Mouse (Mus musculus) adrenal gland, adult 18-20 months (tissue): Measurements from ENCODE around the gene Lsg1. TPM values are rescaled to one million over a fixed set of nuclear protein-coding genes. Genes with fewer than 3 reads are reported as not detected.

Experiments
- DNase-seq, 2 experiments: peaks; one replicate each; pipeline ENCODE4 v3.0.0; 2021 to 2022; ENCODE audit warnings: low spot score in 2 of 2
- total RNA-seq, 2 experiments: library from RNA; stranded (reverse); gene quantifications; 1 replicate in 1 of 2; 2 replicates in 1 of 2; pipeline ENCODE4 v1.2.3; 2021

Gene Lsg1
- total RNA-seq, 2 experiments from 2014 or later, result 38.5 to 39.5 TPM

- peak; percentile 26 to 54 for DNase-seq
Measured at GRCm38 (mm10) chr16:30552621-30553338, 34.6 kb downstream of the Lsg1 start.

- no peak for DNase-seq
Measured at GRCm38 (mm10) chr16:30550748-30551192, 36.6 kb downstream of the Lsg1 start, which contains the start of gene Tmem44. Tmem44 (minus strand) TSS chr16:30550842.

- peak; percentile 76 to 83 for DNase-seq
Measured at GRCm38 (mm10) chr16:30549966-30550747, 37.2 kb downstream of the Lsg1 start.

DNA sequence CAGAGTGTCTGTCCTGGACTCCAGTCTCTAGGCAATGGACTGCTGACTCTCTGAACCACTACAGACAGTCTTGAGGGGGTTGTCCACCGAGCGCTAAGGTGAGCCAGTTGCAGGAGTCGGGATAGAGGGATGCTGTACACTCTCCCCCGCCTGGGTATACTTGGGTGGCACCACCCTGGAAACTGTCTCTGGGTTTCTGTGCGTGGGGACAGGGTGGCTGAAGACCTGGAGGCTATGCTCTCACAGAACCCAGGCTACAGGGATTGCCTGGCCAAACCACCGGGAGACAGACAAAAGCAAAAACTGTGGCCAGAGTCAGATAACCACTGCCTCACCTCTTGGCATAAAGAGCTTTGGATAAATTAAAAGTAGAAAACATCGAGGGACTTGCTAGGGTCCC lies 37.9 kb downstream of the Lsg1 start:
- DNase-seq, result no peak

- DNase-seq, result no peak
Measured at GRCm38 (mm10) chr16:30548291-30548690, 39.1 kb downstream of the Lsg1 start.

GRCm38 (mm10) chr16:30544693-30545092 lies 42.7 kb downstream of the Lsg1 start:
- no peak for DNase-seq

DNA sequence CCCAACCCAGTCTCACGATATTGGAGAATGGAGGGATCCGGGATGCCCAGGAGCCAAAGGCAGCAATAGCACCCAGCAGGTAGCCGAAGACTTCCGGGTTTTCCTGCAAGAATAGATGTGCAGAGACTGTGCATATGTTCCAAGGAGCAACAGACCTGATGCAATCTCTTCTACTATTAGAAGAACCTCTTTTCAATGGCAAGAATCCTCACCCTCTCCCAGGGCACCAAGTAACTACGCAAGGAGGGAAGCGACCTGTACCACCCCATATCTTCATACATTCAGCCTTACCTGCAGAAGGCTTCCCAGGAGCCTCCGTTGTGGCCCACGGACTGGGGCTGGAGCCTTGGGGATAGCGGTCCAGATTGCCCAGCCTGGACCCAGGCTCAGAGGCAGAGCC lies 44.0 kb downstream of the Lsg1 start:
- DNase-seq, result no peak

DNA sequence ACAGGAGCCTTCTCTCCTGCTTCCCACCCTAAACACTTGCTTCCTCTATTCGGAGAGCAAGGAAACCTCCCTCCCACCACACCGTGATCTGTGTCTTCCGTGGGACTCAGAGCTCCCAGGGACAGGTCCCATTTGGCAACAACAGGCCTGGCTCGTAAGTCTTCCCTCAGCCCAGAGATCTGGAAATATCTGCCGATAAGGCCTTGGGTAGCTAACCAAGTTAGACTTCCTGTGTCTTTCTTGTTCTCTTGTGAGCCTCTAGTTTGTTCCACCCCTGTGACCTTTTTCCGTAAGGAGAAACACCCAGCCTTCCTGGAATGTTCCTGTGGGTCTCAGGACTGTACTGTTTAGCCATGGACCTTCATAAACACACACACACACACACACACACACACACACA lies 44.6 kb downstream of the Lsg1 start:
- DNase-seq, result no peak

DNA sequence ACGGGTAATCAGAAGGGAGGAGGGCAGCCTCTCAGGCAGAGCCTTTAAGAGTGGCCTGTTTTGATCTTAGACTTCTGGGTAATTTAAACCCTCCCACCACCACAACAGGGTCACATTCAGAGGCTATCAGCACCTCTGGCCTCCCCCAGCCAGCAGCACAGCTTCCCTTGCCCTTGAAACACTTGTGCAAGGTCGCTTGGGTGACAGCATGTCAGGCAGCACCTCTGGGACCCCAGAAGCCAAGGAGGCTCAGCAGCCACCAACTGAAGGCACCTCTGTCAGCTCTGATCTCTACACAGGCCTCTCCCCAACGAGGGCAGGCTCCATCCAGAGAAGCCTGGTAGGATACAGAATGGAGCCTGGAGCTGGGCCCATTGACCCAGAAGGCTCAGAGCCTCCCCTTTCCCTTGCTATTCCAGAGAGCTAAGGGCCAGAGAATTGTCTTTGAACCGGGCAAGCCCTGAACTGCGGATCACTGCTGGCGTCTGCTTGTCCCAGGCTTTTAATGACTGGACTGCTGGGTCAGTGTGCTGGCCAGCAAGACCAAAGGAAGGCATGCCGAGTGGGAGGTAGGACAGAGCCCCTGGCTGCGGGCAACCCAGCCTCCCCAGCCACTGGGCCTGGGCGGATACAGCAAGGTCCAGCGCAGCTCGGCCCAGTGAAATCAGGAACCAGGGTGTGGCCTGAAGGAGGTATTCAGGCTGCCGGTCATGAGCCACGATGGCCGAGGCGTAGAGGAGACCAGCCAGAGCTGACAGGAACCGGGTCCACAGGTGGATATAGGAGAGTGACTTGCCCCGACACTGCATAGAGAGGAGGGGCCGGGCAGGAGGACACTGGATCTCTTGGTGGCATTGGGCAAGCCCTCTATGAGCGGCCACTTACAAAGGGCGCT lies 47.0 kb downstream of the Lsg1 start:
- no peak for DNase-seq

- peak; percentile 54 to 66 for DNase-seq
Measured at GRCm38 (mm10) chr16:30539433-30539832, 48.0 kb downstream of the Lsg1 start.

GRCm38 (mm10) chr16:30535075-30535474 lies 52.3 kb downstream of the Lsg1 start:
- DNase-seq, result no peak

- no peak for DNase-seq
Measured at GRCm38 (mm10) chr16:30533592-30533991, 53.8 kb downstream of the Lsg1 start.

DNA sequence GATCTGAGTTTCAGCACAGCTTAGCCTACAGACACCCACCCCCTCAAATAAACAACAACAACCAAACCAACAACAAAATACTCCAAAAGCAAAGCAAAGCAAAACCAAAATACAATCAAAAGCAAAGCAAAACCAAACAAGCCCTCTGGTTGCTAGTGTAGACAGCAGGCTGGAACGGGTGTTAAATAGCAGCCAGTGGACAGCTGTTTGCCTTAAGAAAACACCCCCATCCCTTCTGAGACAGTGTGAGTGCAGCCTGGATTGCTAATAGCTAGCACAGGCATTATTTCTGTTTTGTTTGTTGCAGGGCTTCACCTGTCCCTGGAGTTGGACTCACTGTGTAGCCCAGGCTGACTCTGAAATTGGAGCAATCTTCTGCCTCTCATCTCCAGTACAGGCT lies 54.5 kb downstream of the Lsg1 start:
- DNase-seq, result no peak

- DNase-seq, result peak; percentile 39 to 59
Measured at GRCm38 (mm10) chr16:30531761-30532406, 55.5 kb downstream of the Lsg1 start.

DNA sequence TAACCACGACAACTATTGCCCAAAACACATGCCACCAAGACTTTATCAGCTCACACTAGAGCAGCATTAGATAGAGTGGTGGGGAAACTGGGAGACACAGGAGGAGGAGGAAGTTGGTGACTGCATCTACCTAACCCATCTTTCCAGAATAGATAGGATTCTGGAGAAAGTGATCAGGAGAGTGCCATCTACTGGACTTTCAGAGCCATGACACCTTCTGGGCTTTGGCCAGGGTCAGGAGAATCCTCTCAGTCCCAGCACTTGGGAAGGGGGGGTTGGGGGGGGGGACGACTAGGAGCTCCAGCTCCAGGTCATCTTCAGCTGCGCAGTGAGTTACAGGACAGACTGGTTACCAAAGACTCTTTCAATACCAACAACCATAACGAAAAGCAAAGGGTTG lies 56.6 kb downstream of the Lsg1 start:
- DNase-seq, result no peak

- no peak for DNase-seq
Measured at GRCm38 (mm10) chr16:30528386-30528785, 59.0 kb downstream of the Lsg1 start.

GRCm38 (mm10) chr16:30527889-30528288 lies 59.5 kb downstream of the Lsg1 start:
- no peak for DNase-seq

GRCm38 (mm10) chr16:30525756-30526155 lies 61.6 kb downstream of the Lsg1 start:
- no peak for DNase-seq

GRCm38 (mm10) chr16:30524481-30524880 lies 62.9 kb downstream of the Lsg1 start:
- no peak for DNase-seq

DNA sequence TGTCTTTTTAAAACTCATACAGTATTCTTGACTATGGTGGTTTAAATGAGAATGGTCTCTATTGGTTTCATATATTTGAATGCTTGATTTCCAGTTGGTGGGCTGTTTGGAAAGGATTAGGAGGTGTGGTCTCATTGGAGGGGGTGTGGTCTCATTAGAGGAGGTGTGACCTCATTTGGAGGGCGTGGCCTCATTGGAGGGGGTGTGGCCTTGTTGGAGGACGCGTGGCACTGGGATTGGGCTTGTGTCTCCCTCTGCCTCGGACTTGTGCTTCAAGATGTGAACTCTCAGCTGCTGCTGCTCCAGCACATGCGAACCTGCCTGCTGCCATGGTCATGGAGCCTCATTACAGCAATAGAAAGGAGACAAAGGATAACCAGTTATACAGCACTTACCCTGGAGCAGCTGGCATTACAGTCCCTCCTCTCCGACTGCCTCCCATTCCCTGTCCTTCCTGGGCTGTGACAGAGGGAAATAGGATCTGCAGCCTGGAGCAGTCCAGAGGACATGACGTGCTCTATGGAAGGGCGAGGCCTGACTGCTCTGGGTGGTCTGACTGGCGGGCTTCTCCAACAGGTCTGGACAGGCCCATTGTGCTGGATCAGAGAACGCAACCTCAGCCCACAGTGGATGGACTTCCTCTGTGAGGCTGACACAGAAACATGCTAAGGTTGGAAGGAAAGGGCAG lies 65.0 kb downstream of the Lsg1 start:
- DNase-seq, result no peak
